Mouse (Mus musculus): ENCODE measurements around the gene Hirip3.

DNA sequence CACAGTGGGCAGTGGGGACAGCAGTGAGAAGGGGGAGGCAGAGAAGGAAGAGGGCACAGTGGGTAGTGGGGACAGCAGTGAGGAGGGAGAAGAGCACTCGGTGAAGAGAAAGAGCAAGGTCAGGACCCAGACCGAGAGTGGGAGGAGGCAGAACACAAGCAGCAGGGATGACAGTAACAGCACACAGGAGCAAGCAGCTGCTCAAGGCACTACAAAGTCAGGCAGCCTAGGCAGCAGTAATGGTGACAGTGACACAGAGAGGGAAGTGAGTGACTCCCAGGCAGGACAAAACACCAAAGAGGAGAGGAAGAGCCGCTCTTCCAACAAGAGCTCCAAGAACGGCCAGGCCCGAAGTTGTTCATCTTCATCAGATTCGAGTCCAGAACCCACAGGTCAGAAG, 2.0 kb downstream of the Hirip3 start:
- TF ChIP-seq CTCF (conservative IDR thresholded peaks at IDR 0.05; ENCODE audit: low read length) (no peak), NANOG (IDR thresholded peaks at IDR 0.05; ENCODE audit: borderline replicate concordance, low read length) (no peak), POU5F1 (IDR thresholded peaks at IDR 0.05; ENCODE audit: borderline replicate concordance, low read length) (no peak)
